Mouse (Mus musculus) kidney, embryonic 14.5 days (tissue): ENCODE measurements around the gene Fam104a. TPM values are rescaled to one million over a fixed set of nuclear protein-coding genes. Genes with fewer than 3 reads are reported as not detected.

Experiments
- ATAC-seq: fragments of 200-750 bp; cut with Nextera tagmentation; 2 replicates; pipeline ENCODE4 v1.8.0; 2017; ENCODE audit warnings: moderate number of reproducible peaks, mild to moderate bottlenecking, moderate TSS enrichment, moderate library complexity; ENCODE audit not compliant: low FRiP score, low TSS enrichment
- H3K27ac ChIP-seq: fragments of 300-500 bp; sonication (generic); 2 replicates; pipeline ENCODE4 v1.5.1; 2014; ENCODE audit warnings: low read depth, mild to moderate bottlenecking, low read length, moderate library complexity, mixed read lengths
- H3K27me3 ChIP-seq: fragments of 300-500 bp; sonication (generic); 2 replicates; pipeline ENCODE4 v1.6.1; 2014; ENCODE audit warnings: mild to moderate bottlenecking, low read length; ENCODE audit not compliant: control insufficient read depth, insufficient read depth
- H3K36me3 ChIP-seq: fragments of 300-500 bp; sonication (generic); 2 replicates; pipeline ENCODE4 v1.6.1; 2014; ENCODE audit warnings: low read length, mixed read lengths; ENCODE audit not compliant: control insufficient read depth, insufficient read depth
- H3K4me1 ChIP-seq: fragments of 300-500 bp; sonication (generic); 2 replicates; pipeline ENCODE4 v1.6.1; 2014; ENCODE audit warnings: low read length, mixed read lengths; ENCODE audit not compliant: control insufficient read depth, insufficient read depth
- H3K4me2 ChIP-seq: fragments of 300-500 bp; sonication (generic); replicated peaks from 2 replicates; pipeline ENCODE4 v1.6.1; 2014; ENCODE audit warnings: low read depth, mild to moderate bottlenecking, low read length
- H3K4me3 ChIP-seq: fragments of 300-500 bp; sonication (generic); 2 replicates; pipeline ENCODE4 v1.5.1; 2014; ENCODE audit warnings: mild to moderate bottlenecking, low read length
- H3K9ac ChIP-seq: fragments of 300-500 bp; sonication (generic); 2 replicates; pipeline ENCODE4 v1.6.1; 2014; ENCODE audit warnings: low read depth, mild to moderate bottlenecking, low read length, moderate library complexity
- H3K9me3 ChIP-seq: fragments of 300-500 bp; sonication (generic); 2 replicates; pipeline ENCODE4 v1.6.1; 2016; ENCODE audit warnings: low read length; ENCODE audit not compliant: control insufficient read depth
- WGBS: fragments of 180-500 bp; shearing (Covaris S2); extraction: QIAGEN DNeasy Blood & Tissue Kit; methylation state at CpG from one replicate; pipeline ENCODE4 v1.1.7; 2014; 5-methylcytosine and 5-hydroxymethylcytosine counted together
- polyA plus RNA-seq: library from polyadenylated mRNA; unstranded; fragments of >200 nt; fragmentation: Nextera tagmentation; extraction: Ambion mirVana; gene quantifications from 2 replicates; pipeline ENCODE4 v1.2.1, GENCODE M21; 2014

Fam104a gene
- polyA plus RNA-seq, 1 experiment from 2014 or later, result 49.8 TPM

DNA sequence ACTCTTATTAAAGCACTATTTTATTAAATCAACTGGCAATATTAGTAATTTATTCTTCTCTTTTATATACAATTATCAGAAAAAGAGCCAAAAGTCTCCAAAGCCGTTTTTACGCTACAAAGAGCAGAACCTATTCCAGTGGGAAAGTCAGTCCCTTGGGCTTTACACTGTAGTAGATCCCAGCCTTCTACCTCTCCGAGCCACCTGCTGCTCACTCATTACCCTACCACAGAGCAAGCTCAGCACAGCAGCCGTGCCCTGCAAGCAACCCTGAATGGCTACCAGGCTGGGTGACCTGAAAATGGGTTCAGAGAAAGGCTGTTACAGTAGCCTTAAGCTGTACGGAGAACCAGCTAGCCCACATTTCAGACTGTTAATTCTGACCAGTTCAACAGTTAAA is 9.4 kb downstream of the Fam104a start:
- H3K36me3 ChIP-seq, result peaks cover 41% of the 10 kb centered on the region
- H3K27me3 ChIP-seq, result no peaks in the 10 kb centered on the region
- no peak for ATAC-seq
- no peak overlapping the region for H3K9ac ChIP-seq
- 0 out of 2 replicates have a peak, but pooled peaks cover 3% of the 10 kb centered on the region for H3K4me1 ChIP-seq
- H3K4me3 ChIP-seq, result no peak overlapping the region
- H3K27ac ChIP-seq, result no peak overlapping the region
- H3K4me2 ChIP-seq, result no peak overlapping the region
- 92% methylated on average over 5 of the region's 5 CpGs for WGBS
- H3K9me3 ChIP-seq, result no peaks in the 10 kb centered on the region

DNA sequence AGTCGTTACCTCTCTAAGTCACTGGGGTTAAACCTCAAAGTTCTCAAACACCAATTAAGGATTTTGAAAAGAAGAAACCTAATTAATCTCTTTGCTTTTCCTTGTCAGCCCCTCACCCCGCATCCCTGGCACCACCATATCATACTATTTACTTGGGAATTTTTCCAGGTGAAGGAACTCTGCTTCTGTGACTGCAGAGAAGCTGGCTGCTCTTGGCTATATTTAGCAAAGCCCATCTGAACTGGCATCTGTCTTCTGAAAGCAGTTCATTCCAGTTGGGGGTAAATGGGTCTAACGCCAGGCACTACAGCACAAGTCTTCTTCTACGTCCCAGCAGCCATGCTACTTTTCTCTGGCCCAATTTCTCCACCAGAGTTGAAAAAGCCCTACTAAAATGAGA is 10.3 kb downstream of the Fam104a start:
- Histone ChIP-seq H3K4me2 (no peak overlapping the region), H3K27me3 (no peaks in the 10 kb centered on the region), H3K9ac (no peak overlapping the region), H3K9me3 (no peaks in the 10 kb centered on the region), H3K36me3 (peaks cover 48% of the 10 kb centered on the region), H3K4me3 (no peak overlapping the region), H3K27ac (no peak overlapping the region), H3K4me1 (no peaks in the 10 kb centered on the region)
- WGBS, result 96% methylated on average over 4 of the region's 4 CpGs
- no peak for ATAC-seq

DNA sequence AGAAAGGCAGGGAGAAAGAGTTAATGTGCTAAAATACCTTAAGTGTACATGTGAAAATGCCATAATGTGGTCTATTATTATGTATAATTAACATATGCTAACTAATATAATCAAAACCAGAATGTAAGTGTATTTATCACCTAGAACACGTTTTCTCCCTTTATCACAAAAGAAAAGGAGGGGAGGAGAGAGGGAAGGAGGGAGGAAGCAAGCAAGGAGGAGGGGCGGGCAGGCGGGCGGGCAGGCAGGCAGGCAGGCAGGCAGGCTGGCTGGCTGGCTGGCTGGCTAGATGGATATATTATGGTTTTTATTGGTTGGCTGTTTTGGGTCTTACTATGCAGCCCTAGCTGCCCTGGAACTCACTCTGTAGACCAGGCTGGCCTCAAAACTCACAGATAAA is 14.2 kb downstream of the Fam104a start:
- Histone ChIP-seq H3K4me3 (no peak overlapping the region), H3K36me3 (peaks cover 44% of the 10 kb centered on the region), H3K9me3 (no peaks in the 10 kb centered on the region), H3K4me2 (no peak overlapping the region), H3K27ac (no peak overlapping the region), H3K9ac (no peak overlapping the region), H3K27me3 (no peaks in the 10 kb centered on the region), H3K4me1 (peaks cover 16% of the 10 kb centered on the region; the same call in 1 of the 2 replicates)
- 73% methylated on average over 4 of the region's 4 CpGs for WGBS
- no peak for ATAC-seq

DNA sequence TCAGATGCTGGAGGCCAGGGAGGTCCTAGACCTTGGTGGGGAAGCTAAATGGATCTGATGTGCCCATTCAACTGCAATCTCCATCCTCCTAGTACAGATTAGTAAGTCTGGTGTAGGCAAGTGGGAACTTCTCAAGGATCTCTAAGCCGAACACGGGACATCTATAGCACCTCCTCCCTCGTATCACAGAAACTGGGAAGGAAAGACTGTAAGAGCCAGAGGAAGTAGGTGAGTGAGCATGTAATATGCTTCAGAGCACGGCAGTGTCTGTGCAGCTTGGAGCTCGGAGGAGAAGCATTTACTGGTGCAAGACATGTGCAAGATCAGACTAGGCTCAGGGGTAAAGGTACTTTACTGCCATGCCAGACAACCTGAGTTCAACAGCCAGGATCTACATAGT is 15.1 kb downstream of the Fam104a start:
- no peaks in the 10 kb centered on the region for H3K27me3 ChIP-seq
- ATAC-seq, result no peak
- H3K4me3 ChIP-seq, result no peak overlapping the region
- no peaks in the 10 kb centered on the region for H3K9me3 ChIP-seq
- H3K4me2 ChIP-seq, result no peak overlapping the region
- peaks cover 48% of the 10 kb centered on the region for H3K36me3 ChIP-seq
- H3K9ac ChIP-seq, result no peak overlapping the region
- no peak overlapping the region for H3K27ac ChIP-seq
- peaks cover 16% of the 10 kb centered on the region; the same call in 1 of the 2 replicates for H3K4me1 ChIP-seq
- 78% methylated on average over 5 of the region's 5 CpGs for WGBS

DNA sequence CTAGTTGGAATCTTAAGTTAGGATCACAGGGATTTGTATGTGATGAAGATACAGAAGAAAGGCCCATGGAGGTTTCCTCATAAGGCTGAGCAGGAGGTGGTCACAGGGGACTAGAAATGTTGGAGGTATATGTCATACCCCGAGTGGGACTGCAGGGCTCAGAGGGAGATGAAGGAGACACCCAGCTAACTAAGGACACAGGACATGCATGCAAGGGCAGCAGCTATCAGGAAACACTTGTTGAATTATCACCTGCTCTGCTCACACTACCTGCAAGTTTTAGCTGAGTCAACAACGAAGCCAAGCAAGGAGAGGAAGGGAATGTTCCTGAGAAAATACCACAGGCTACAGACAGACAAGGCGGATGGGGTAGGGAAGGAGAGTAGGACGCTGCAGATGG is 16.3 kb downstream of the Fam104a start:
- no peaks in the 10 kb centered on the region for H3K9me3 ChIP-seq
- no peak overlapping the region for H3K4me3 ChIP-seq
- no peak overlapping the region for H3K4me2 ChIP-seq
- no peaks in the 10 kb centered on the region for H3K27me3 ChIP-seq
- H3K9ac ChIP-seq, result no peak overlapping the region
- no peak for ATAC-seq
- peaks cover 50% of the 10 kb centered on the region for H3K36me3 ChIP-seq
- H3K27ac ChIP-seq, result peak overlapping the region; percentile 33; the same call in 1 of the 2 replicates
- peaks cover 16% of the 10 kb centered on the region; the same call in 1 of the 2 replicates for H3K4me1 ChIP-seq
- WGBS, result 81% methylated on average over 4 of the region's 4 CpGs

DNA sequence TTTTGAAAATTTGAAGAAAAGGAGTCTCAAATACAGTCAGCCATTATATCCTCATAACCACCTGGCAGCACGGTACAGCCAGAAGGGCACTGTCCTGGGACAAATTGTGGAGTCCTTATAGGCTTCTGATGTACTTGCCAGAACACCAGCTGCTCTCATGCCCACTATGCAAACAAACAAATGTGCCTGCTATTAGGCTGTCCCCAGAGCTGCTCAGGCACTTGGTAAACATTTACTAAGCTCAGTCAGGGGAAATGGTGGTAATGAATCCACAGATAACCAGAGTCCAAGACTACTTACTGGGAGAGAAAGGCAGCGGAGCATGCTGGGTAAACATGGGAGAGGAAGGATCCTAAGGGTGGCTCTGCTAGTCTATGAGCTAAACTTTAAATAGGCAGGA is 16.8 kb downstream of the Fam104a start:
- 55% methylated on average over 2 of the region's 2 CpGs for WGBS
- Histone ChIP-seq H3K27me3 (no peaks in the 10 kb centered on the region), H3K9me3 (no peaks in the 10 kb centered on the region), H3K36me3 (peaks cover 53% of the 10 kb centered on the region), H3K4me3 (no peak overlapping the region), H3K27ac (peak overlapping the region; percentile 56), H3K4me2 (no peak overlapping the region), H3K9ac (no peak overlapping the region), H3K4me1 (peaks cover 16% of the 10 kb centered on the region; the same call in 1 of the 2 replicates)
- ATAC-seq, result peak; percentile 47; the same call in 1 of the 2 replicates

DNA sequence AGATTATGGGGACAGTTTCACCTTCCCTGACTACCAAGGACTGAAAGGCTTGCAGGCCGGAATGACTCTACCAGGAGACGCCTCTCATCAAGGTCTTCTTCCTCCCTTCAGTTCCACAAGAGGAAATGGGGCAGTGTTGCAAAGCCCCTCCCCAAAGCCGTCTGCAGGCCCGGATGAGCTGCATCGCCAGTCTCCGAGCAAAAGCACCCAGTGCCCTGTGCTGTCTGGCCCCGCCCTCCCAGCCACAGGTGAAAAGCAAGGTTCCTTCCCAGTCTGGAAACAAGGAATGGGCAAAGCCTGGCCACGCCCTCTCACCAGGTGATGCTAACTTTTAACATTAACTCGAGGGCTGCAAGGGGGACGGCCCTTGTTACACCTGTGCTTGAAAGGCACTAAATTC is 17.3 kb downstream of the Fam104a start:
- H3K9ac ChIP-seq, result no peak overlapping the region
- WGBS, result 37% methylated on average over 10 of the region's 10 CpGs
- peak overlapping the region; percentile 56 for H3K27ac ChIP-seq
- H3K27me3 ChIP-seq, result no peaks in the 10 kb centered on the region
- peak; percentile 58 for ATAC-seq
- no peaks in the 10 kb centered on the region for H3K9me3 ChIP-seq
- H3K4me2 ChIP-seq, result no peak overlapping the region
- no peak overlapping the region for H3K4me3 ChIP-seq
- peaks cover 16% of the 10 kb centered on the region; the same call in 1 of the 2 replicates for H3K4me1 ChIP-seq
- peaks cover 56% of the 10 kb centered on the region for H3K36me3 ChIP-seq

DNA sequence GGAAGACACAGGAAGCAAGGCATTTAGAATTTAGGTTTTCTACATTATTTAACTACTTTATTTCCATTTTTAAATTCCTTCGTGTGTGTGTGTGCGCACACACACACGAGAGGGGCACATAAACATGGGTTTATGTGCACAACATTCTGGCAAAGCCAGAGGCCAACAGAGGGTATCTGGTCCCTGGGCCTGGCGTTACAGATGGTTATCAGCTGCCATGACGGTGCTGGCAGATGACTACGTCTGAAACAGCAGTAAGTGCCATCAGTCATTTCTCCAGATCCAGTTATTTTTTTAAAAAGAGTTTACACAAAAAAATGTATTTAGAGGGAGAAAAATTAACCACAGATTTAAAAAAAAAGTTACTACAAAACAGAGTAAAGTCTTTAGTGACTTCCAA is 17.8 kb downstream of the Fam104a start:
- H3K4me3 ChIP-seq, result no peak overlapping the region
- peaks cover 16% of the 10 kb centered on the region; the same call in 1 of the 2 replicates for H3K4me1 ChIP-seq
- H3K27me3 ChIP-seq, result no peaks in the 10 kb centered on the region
- H3K9me3 ChIP-seq, result no peaks in the 10 kb centered on the region
- H3K27ac ChIP-seq, result no peak overlapping the region
- peaks cover 56% of the 10 kb centered on the region for H3K36me3 ChIP-seq
- no peak for ATAC-seq
- H3K9ac ChIP-seq, result no peak overlapping the region
- no peak overlapping the region for H3K4me2 ChIP-seq
- WGBS, result 79% methylated on average over 6 of the region's 6 CpGs

DNA sequence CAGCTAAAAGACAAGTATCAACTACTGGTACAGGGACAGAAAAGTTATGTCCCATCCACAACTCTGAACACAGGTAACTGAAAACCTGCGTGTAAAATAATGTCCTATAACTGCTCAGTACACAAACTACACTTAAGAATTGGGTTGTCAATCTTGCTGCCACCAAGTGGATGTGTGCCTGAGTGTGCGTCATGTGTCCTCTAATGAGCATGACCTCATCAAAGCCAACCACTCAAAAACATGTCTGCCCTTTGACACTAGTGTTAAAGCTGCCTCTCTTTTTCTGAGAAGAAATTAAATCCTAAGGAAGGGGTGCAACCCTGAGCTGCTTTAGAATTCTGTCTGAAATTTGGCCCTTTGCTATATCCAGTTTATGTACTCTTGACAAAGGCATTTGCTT is 19.7 kb downstream of the Fam104a start:
- no peak overlapping the region for H3K4me2 ChIP-seq
- no peak overlapping the region for H3K27ac ChIP-seq
- no peaks in the 10 kb centered on the region for H3K27me3 ChIP-seq
- peaks cover 16% of the 10 kb centered on the region; the same call in 1 of the 2 replicates for H3K4me1 ChIP-seq
- no peak for ATAC-seq
- no peak overlapping the region for H3K9ac ChIP-seq
- peaks cover 71% of the 10 kb centered on the region for H3K36me3 ChIP-seq
- H3K9me3 ChIP-seq, result no peaks in the 10 kb centered on the region
- H3K4me3 ChIP-seq, result no peak overlapping the region
- 77% methylated on average over 2 of the region's 2 CpGs for WGBS
